Mouse (Mus musculus) liver, adult 2 months (tissue): ENCODE data around the gene Traf2. TPM values are rescaled to one million over a fixed set of nuclear protein-coding genes. Genes with fewer than 3 reads are reported as not detected.

Experiments
- DNase-seq: peaks from one replicate; pipeline ENCODE4 v3.0.0-alpha.2; 2011; ENCODE audit warnings: low read depth, low spot score; ENCODE audit errors: extremely low read depth
- H3K27ac ChIP-seq: fragments of 200-500 bp; replicated peaks from 2 replicates; pipeline ENCODE4 v1.5.1; 2012; ENCODE audit warnings: low read depth, mild to moderate bottlenecking, control low read depth, inconsistent platforms, low read length; ENCODE audit not compliant: insufficient read depth
- H3K27me3 ChIP-seq: fragments of 200-500 bp; 2 replicates; pipeline ENCODE4 v1.6.1; 2012; ENCODE audit warnings: mild to moderate bottlenecking, moderate library complexity, low read length, inconsistent platforms; ENCODE audit not compliant: control insufficient read depth, insufficient read depth
- H3K36me3 ChIP-seq: fragments of 200-500 bp; 2 replicates; pipeline ENCODE4 v1.6.1; 2012; ENCODE audit warnings: low read length, inconsistent platforms; ENCODE audit not compliant: control insufficient read depth, insufficient read depth
- H3K4me1 ChIP-seq: fragments of 200-500 bp; 2 replicates; pipeline ENCODE4 v1.6.1; 2011; ENCODE audit warnings: low read length; ENCODE audit not compliant: control insufficient read depth, insufficient read depth
- H3K4me3 ChIP-seq: fragments of 200-500 bp; 2 replicates; pipeline ENCODE4 v1.5.1; 2011; ENCODE audit warnings: low read depth, mild to moderate bottlenecking, control low read depth, low read length, moderate library complexity; ENCODE audit not compliant: insufficient read depth
- H3K79me2 ChIP-seq: fragments of 200-500 bp; 2 replicates; pipeline ENCODE4 v1.6.1; 2012; ENCODE audit warnings: inconsistent platforms, mild to moderate bottlenecking, low read length, moderate library complexity; ENCODE audit not compliant: control insufficient read depth, insufficient read depth
- H3K9ac ChIP-seq: fragments of 200-500 bp; 2 replicates; pipeline ENCODE4 v1.6.1; 2012; ENCODE audit warnings: low read depth, mild to moderate bottlenecking, control low read depth, inconsistent platforms, low read length
- CTCF ChIP-seq: fragments of 200-500 bp; IDR thresholded peaks from 2 replicates; pipeline ENCODE4 v1.5.1; 2011; ENCODE audit warnings: low read depth, low read length, control low read depth
- POLR2A ChIP-seq: fragments of 200-500 bp; IDR thresholded peaks from 2 replicates; pipeline ENCODE4 v1.6.1; 2011; ENCODE audit warnings: low read length, control low read depth; ENCODE audit not compliant: insufficient read depth; ENCODE audit errors: extremely low read depth
- WGBS: fragments of 180-500 bp; shearing (Covaris S2); methylation state at CpG from one replicate; pipeline ENCODE4 v1.1.7; 2018; 5-methylcytosine and 5-hydroxymethylcytosine counted together
- polyA plus RNA-seq: library from polyadenylated mRNA; depleted of rRNA; stranded (reverse); fragments of >200 nt; gene quantifications from 2 replicates; pipeline ENCODE4 v1.2.3, GENCODE M21; 2012
- total RNA-seq: library from RNA; depleted of rRNA; stranded (reverse); fragments of >200 nt; gene quantifications from 2 replicates; pipeline ENCODE4 v1.2.3, GENCODE M21; 2014

Traf2 gene
- total and polyA plus RNA-seq, 2 experiments, result 4.0 to 9.9 TPM

DNA sequence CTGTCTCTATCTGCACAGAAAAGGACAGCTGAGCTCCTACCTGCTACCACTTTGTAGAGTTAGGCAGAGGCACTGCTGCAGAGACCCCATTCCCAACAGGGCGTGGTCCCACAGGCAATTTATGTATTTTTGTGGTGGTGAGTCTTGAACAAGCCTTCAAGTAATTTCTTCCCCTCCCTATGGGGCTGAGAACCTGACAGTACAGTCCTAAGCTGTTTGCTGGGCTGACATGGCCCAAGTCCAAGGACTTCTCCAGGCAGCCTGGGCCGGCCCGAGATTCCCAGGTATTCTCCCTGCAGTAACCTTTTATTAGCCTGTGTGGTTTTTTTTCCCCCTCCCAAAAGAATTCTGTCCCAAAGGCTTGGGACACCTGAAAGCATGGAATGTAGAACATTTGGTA, 37.4 kb upstream of the Traf2 start:
- no peaks in the 10 kb centered on the region for H3K79me2 ChIP-seq
- H3K9ac ChIP-seq, result no peak overlapping the region
- H3K27ac ChIP-seq, result no peak overlapping the region
- peaks cover 2% of the 10 kb centered on the region for H3K4me1 ChIP-seq
- peaks cover 6% of the 10 kb centered on the region; the same call in 1 of the 2 replicates for H3K36me3 ChIP-seq
- peaks cover 9% of the 10 kb centered on the region for H3K27me3 ChIP-seq
- H3K4me3 ChIP-seq, result no peak overlapping the region
- TF ChIP-seq POLR2A (no peak), CTCF (no peak)
- DNase-seq, result no peak
- WGBS, result 73% methylated on average over 3 of the region's 3 CpGs

- Histone ChIP-seq H3K9ac (no peak overlapping the region), H3K27ac (no peak overlapping the region), H3K27me3 (peaks cover 14% of the 10 kb centered on the region), H3K4me1 (peaks cover 2% of the 10 kb centered on the region), H3K79me2 (no peaks in the 10 kb centered on the region), H3K36me3 (peaks cover 6% of the 10 kb centered on the region; the same call in 1 of the 2 replicates), H3K4me3 (no peak overlapping the region)
- no peak for TF ChIP-seq POLR2A
- no peak for TF ChIP-seq CTCF
- no peak for DNase-seq
- 80% methylated on average over 4 of the region's 4 CpGs for WGBS
These were observed 36.8 kb upstream of the Traf2 start for GRCm38 (mm10) chr2:25583571-25583970.

GRCm38 (mm10) chr2:25583120-25583481, 36.4 kb upstream of the Traf2 start:
- peaks cover 2% of the 10 kb centered on the region for H3K4me1 ChIP-seq
- H3K4me3 ChIP-seq, result no peak overlapping the region
- no peaks in the 10 kb centered on the region for H3K79me2 ChIP-seq
- no peak overlapping the region for H3K9ac ChIP-seq
- peaks cover 19% of the 10 kb centered on the region for H3K27me3 ChIP-seq
- peaks cover 6% of the 10 kb centered on the region; the same call in 1 of the 2 replicates for H3K36me3 ChIP-seq
- H3K27ac ChIP-seq, result no peak overlapping the region
- TF ChIP-seq POLR2A (no peak), CTCF (no peak)
- no peak for DNase-seq
- 89% methylated on average over 6 of the region's 6 CpGs for WGBS

DNA sequence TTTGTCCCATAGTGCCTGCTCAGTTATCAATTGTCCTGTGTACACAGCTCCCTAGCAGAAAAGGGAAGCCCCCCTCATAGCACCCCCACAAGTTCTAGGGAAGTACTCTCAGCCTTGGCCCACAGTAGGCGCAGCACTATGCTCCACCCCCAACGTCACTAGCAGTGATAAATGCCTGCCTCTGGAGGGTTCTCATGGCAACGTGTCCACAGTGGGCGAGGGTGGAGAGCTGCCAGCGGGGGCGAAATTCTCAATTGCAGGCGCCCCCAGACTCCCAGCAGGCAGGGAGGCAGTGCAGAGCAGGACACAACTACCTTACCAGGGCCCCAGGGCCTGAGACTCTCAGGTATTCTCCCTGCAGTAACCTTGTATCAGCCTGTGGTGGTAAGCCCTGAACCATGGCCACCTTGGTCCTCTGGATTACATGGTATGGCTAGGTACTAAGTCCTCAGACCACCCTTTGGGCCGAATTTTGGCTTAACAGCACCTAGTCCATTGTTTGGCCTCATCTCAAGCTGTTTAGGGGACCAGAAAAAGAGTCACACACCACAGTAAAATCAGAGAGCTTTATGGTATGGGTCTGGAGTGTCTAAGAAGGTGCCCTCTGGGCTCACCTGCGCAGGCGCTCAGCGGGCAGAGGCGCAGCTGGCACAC, 35.9 kb upstream of the Traf2 start:
- H3K36me3 ChIP-seq, result peaks cover 6% of the 10 kb centered on the region; the same call in 1 of the 2 replicates
- TF ChIP-seq POLR2A (no peak), CTCF (no peak)
- DNase-seq, result no peak
- peaks cover 24% of the 10 kb centered on the region for H3K27me3 ChIP-seq
- H3K27ac ChIP-seq, result no peak overlapping the region
- no peak overlapping the region for H3K9ac ChIP-seq
- peaks cover 3% of the 10 kb centered on the region for H3K4me1 ChIP-seq
- H3K79me2 ChIP-seq, result no peaks in the 10 kb centered on the region
- H3K4me3 ChIP-seq, result no peak overlapping the region
- WGBS, result 64% methylated on average over 12 of the region's 12 CpGs

GRCm38 (mm10) chr2:25581901-25582301, 35.2 kb upstream of the Traf2 start:
- H3K27ac ChIP-seq, result no peak overlapping the region
- no peaks in the 10 kb centered on the region for H3K79me2 ChIP-seq
- no peak for DNase-seq
- TF ChIP-seq CTCF (0 out of 2 replicates have a peak, but pooled peaks have one; percentile 2), POLR2A (no peak)
- H3K9ac ChIP-seq, result no peak overlapping the region
- H3K4me1 ChIP-seq, result peaks cover 5% of the 10 kb centered on the region
- H3K4me3 ChIP-seq, result no peak overlapping the region
- H3K36me3 ChIP-seq, result peaks cover 6% of the 10 kb centered on the region; the same call in 1 of the 2 replicates
- H3K27me3 ChIP-seq, result peaks cover 30% of the 10 kb centered on the region
- WGBS, result 29% methylated on average over 6 of the region's 6 CpGs

- 6% methylated on average over 19 of the region's 19 CpGs for WGBS
- Histone ChIP-seq H3K79me2 (no peaks in the 10 kb centered on the region), H3K27ac (no peak within 1 kb of the TSS), H3K4me3 (peak within 1 kb of the TSS; percentile 23; the same call in 1 of the 2 replicates), H3K9ac (no peak within 1 kb of the TSS), H3K36me3 (peaks cover 4% of the 10 kb centered on the region; the same call in 1 of the 2 replicates), H3K27me3 (peaks cover 30% of the 10 kb centered on the region), H3K4me1 (peaks cover 5% of the 10 kb centered on the region)
- peak; percentile 85 for TF ChIP-seq CTCF
- no peak for TF ChIP-seq POLR2A
- DNase-seq, result no peak
These were observed 34.6 kb upstream of the Traf2 start, which contains the start of gene Ajm1 for GRCm38 (mm10) chr2:25581294-25581864. Gene Ajm1, minus strand, starts transcription at chr2:25581757.
